Mouse (Mus musculus) adrenal gland, postnatal 25 days (tissue): ENCODE measurements around the gene Inpp5k. TPM values are rescaled to one million over a fixed set of nuclear protein-coding genes. Genes with fewer than 3 reads are reported as not detected.
"Not testable (repeated sequence)": the region's sequence is repeated elsewhere in the genome, so short reads cannot be mapped to it uniquely, and the experiment has no call there.

ENCODE experiments used
- DNase-seq: peaks from one replicate; pipeline ENCODE4 v3.0.0; 2021; ENCODE audit warnings: mixed read lengths
- total RNA-seq: library from RNA; stranded (reverse); gene quantifications from 2 replicates; pipeline ENCODE4 v1.2.3, GENCODE M21; 2021

The Inpp5k gene
- total RNA-seq, 1 experiment from 2014 or later = 61.6 TPM

DNA sequence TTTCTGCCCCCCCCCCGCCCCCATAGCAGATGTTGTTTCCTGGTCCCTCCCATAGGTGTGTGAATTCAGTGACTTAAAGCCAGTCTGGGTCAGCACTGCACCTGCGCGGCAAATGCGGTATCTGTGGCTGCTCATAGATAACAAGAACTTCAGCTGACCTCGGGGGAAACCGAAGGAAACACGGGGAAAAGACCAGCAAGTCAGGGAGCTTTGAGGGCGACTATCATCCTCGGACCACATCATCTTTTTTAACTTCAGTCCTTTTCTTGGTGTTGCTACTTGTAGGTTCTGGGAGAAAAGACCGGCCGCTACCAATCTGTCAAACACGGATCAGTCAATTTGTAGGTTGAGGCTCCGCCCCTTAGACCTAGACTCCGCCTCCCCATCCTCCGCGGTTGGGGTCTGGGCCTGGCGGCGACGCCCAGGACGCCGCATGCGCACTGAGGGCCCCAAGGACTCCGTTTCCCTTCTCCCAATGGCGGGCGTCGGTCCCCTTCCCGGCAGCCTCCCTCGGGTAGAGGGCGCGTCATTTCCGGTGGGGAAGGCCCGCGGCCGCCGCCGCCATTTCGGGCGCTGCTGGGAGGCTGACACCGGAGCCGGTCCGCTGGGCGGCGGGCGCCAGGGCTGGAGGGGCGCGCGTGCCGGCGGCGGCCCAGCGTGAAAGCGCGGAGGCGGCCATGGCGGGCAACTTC is 48.1 kb downstream of the Inpp5k start, which contains the start of gene Crk:
Gene Crk (plus strand): TSS at position 513 of the 692 bp plus-strand sequence.
- peak; percentile 99 for DNase-seq

DNA sequence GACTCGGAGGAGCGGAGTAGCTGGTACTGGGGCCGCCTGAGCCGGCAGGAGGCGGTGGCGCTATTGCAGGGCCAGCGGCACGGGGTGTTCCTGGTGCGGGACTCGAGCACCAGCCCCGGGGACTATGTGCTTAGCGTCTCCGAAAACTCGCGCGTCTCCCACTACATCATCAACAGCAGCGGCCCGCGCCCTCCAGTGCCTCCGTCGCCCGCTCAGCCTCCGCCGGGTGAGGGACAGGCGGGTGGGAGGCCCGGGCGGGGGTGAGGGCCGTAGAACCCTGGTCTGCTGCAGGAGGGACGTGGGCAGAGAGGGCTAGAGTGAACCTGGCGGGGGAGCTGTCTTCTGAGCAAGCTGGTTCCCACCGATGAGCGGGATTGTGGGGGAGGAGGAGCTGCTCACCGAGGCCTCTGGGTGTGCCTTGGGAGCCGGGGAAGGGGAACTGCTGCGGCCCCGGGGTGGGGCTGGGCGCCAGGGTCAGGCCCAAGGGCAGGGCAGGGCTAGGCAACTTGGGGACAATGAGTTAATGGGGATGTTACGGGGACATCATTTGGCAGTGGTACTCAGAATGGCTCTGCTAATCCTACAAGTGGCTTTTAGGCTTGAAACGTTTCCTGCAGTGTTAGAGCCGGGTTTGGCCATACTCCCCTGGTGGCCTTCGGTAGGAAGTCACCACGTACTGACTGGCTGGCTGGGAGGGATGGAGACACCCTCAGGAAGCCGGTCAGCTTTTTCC is 48.8 kb downstream of the Inpp5k start:
- DNase-seq = peak; percentile 62

GRCm38 (mm10) chr11:75684462-75684861 is 53.7 kb downstream of the Inpp5k start:
- DNase-seq = no peak

GRCm38 (mm10) chr11:75684956-75685355 is 54.2 kb downstream of the Inpp5k start:
- DNase-seq = no peak

- DNase-seq = no peak
These were observed 56.7 kb downstream of the Inpp5k start for GRCm38 (mm10) chr11:75687343-75687993.

DNA sequence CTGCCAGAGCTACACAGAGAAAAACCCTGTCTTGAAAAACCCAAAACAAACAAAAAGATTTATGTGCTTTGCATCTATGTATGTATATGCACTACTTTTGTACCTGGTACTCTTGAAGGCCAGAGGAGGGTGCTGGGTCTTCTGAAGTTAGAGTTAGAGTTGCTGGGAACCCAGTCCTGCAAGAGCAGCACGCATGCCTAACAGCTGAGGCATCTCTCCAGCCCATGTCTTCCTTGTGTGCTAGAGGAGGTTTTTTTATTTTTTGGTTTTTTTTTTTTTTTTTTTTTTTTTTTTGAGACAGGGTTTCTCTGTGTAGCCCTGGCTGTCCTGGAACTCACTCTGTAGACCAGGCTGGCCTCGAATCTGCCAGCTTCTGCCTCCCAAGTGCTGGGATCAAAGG is 57.3 kb downstream of the Inpp5k start:
- no peak for DNase-seq

GRCm38 (mm10) chr11:75689977-75690376 is 59.2 kb downstream of the Inpp5k start:
- no peak for DNase-seq

- DNase-seq = no peak
These were observed 60.3 kb downstream of the Inpp5k start for GRCm38 (mm10) chr11:75691047-75691446.

DNA sequence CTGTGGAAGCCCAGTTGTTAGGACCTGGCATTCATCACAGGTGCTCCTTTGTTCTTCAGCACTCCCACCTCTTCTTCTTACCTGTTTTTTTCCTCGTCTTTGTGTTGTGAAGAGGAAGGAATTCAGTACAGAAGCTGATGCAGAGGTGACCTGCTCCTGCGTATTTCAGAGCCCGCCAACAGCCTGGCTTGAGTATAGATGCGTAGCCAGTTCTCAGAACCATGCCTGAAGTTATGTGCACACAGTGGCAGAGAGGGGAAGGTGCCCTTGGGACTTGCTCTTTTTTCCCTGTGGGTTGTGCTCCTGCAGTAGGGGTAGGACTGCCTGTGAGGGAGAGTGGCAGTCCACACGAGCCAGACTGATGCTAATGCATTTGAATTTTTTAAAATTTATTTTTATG is 62.8 kb downstream of the Inpp5k start:
- no peak for DNase-seq

- not testable (repeated sequence) for DNase-seq
These were observed 66.7 kb downstream of the Inpp5k start for GRCm38 (mm10) chr11:75697464-75697863.

Other genes with a start within 250 kb of the Inpp5k start
- 12.4 and 23.9 TPM in 2 replicates for gene Serpinf1, start 208.3 kb upstream of the Inpp5k start, total RNA-seq
- 7.7 TPM in 1 of 2 replicates, not detected in the other for gene Serpinf2, start 191.4 kb upstream of the Inpp5k start, total RNA-seq
- 21.9 and 23.5 TPM in 2 replicates for gene Wdr81, start 176.3 kb upstream of the Inpp5k start, total RNA-seq
- gene Tlcd2, start 169.3 kb upstream of the Inpp5k start, total RNA-seq = 16.2 and 16.8 TPM in 2 replicates
- 147 and 166 TPM in 2 replicates for gene Prpf8, start 144.2 kb upstream of the Inpp5k start, total RNA-seq
- gene Rilp, start 120.9 kb upstream of the Inpp5k start, total RNA-seq = 12.7 and 14.6 TPM in 2 replicates
- 9.4 and 10.0 TPM in 2 replicates for gene Scarf1, start 117.4 kb upstream of the Inpp5k start, total RNA-seq
- 23.0 and 24.0 TPM in 2 replicates for gene Slc43a2, start 99.3 kb upstream of the Inpp5k start, total RNA-seq
- 182 and 184 TPM in 2 replicates for gene Pitpna, start 42.9 kb upstream of the Inpp5k start, total RNA-seq
- 157 and 166 TPM in 2 replicates for gene Myo1c, start 19.5 kb downstream of the Inpp5k start, total RNA-seq
- gene Crk, start 48.3 kb downstream of the Inpp5k start, total RNA-seq = 112 and 117 TPM in 2 replicates
- 594 and 621 TPM in 2 replicates for gene Ywhae, start 101.9 kb downstream of the Inpp5k start, total RNA-seq
- gene Doc2b, start 165.1 kb downstream of the Inpp5k start, total RNA-seq = 16.0 and 23.3 TPM in 2 replicates